Mouse (Mus musculus) inflammation-experienced regulatory T-cells (primary cell): Measurements from ENCODE around the gene Ereg. TPM values are rescaled to one million over a fixed set of nuclear protein-coding genes. Genes with fewer than 3 reads are reported as not detected.

Experiments
- polyA plus RNA-seq, 2 experiments: library from polyadenylated mRNA; unstranded; fragments of 100-300 nt; shearing (Covaris generic); gene quantifications; one replicate each; pipeline ENCODE4 v1.2.1; 2017

The Ereg gene
- polyA plus RNA-seq: under 1 TPM in 1 of 2 experiments, not detected in 1; 0.16 TPM

GRCm38 (mm10) chr5:91074450-91074950 is at the start of gene Ereg:
TSS of gene Ereg (plus strand) at chr5:91074622.

GRCm38 (mm10) chr5:91027164-91027563 is 47.3 kb upstream of the Ereg start, which contains the start of gene Epgn:
TSS of gene Epgn (plus strand) at chr5:91027464.

GRCm38 (mm10) chr5:91139446-91139873 is 65.0 kb downstream of the Ereg start, which contains the start of gene Areg:
TSS of gene Areg (plus strand) at chr5:91139599.

Other genes starting within 250 kb of the Ereg start
- under 1 TPM; 0.24 to 0.80 TPM for gene Cxcl1, start 183.4 kb upstream of the Ereg start, polyA plus RNA-seq
- 1 to 10 TPM in 1 of 2 experiments, not detected in 1; 2.8 TPM for gene Cxcl2, start 170.8 kb upstream of the Ereg start, polyA plus RNA-seq
- 10 to 100 TPM; 13.3 to 15.0 TPM for gene Mthfd2l, start 143.5 kb upstream of the Ereg start, polyA plus RNA-seq
- gene Epgn, start 47.2 kb upstream of the Ereg start, polyA plus RNA-seq: not detected
- gene Areg, start 65.0 kb downstream of the Ereg start, polyA plus RNA-seq: 10 to 100 TPM in 1 of 2 experiments, 1 to 10 TPM in 1; 3.5 to 10.3 TPM